Mouse (Mus musculus) midbrain, postnatal 0 days (tissue): ENCODE measurements around the gene Adamts20. TPM values are rescaled to one million over a fixed set of nuclear protein-coding genes. Genes with fewer than 3 reads are reported as not detected.

Experiments used
- ATAC-seq: fragments of 200-750 bp; cut with Nextera tagmentation; 2 replicates; pipeline ENCODE4 v1.8.0; 2017; ENCODE audit warnings: moderate number of reproducible peaks, mild to moderate bottlenecking, moderate TSS enrichment, moderate library complexity; ENCODE audit not compliant: low FRiP score
- DNase-seq: peaks from one replicate; pipeline ENCODE4 v3.0.0-alpha.2; 2015; ENCODE audit warnings: low spot score
- H3K27ac ChIP-seq: fragments of 300-500 bp; sonication (generic); 2 replicates; pipeline ENCODE4 v1.5.1; 2014; ENCODE audit warnings: low read depth, mild to moderate bottlenecking, low read length, mixed read lengths
- H3K27me3 ChIP-seq: fragments of 300-500 bp; sonication (generic); 2 replicates; pipeline ENCODE4 v1.6.1; 2014; ENCODE audit warnings: low read length, control low read depth, mixed read lengths; ENCODE audit not compliant: insufficient read depth
- H3K36me3 ChIP-seq: fragments of 300-500 bp; sonication (generic); 2 replicates; pipeline ENCODE4 v1.6.1; 2014; ENCODE audit warnings: low read length, control low read depth, mixed read lengths; ENCODE audit not compliant: insufficient read depth
- H3K4me1 ChIP-seq: fragments of 300-500 bp; sonication (generic); 2 replicates; pipeline ENCODE4 v1.6.1; 2014; ENCODE audit warnings: mild to moderate bottlenecking, control low read depth, antibody characterized with exemption, low read length, mixed read lengths; ENCODE audit not compliant: insufficient read depth
- H3K4me2 ChIP-seq: fragments of 300-500 bp; sonication (generic); 2 replicates; pipeline ENCODE4 v1.6.1; 2014; ENCODE audit warnings: low read depth, mild to moderate bottlenecking, low read length, mixed read lengths; ENCODE audit not compliant: poor library complexity, severe bottlenecking
- H3K4me3 ChIP-seq: fragments of 300-500 bp; sonication (generic); 2 replicates; pipeline ENCODE4 v1.5.1; 2014; ENCODE audit warnings: low read depth, mild to moderate bottlenecking, low read length, moderate library complexity
- H3K9ac ChIP-seq: fragments of 300-500 bp; sonication (generic); replicated peaks from 2 replicates; pipeline ENCODE4 v1.6.1; 2014; ENCODE audit warnings: mild to moderate bottlenecking, low read length, moderate library complexity, mixed read lengths; ENCODE audit not compliant: poor library complexity, severe bottlenecking
- H3K9me3 ChIP-seq: fragments of 300-500 bp; sonication (generic); 2 replicates; pipeline ENCODE4 v1.6.1; 2016; ENCODE audit warnings: low read length, control low read depth
- CTCF ChIP-seq: IDR thresholded peaks from 2 replicates; pipeline ENCODE4 v1.5.1; 2016; ENCODE audit warnings: antibody characterized with exemption, mild to moderate bottlenecking
- WGBS: fragments of 180-500 bp; shearing (Covaris S2); extraction: QIAGEN DNeasy Blood & Tissue Kit; methylation state at CpG from one replicate; pipeline ENCODE4 v1.1.7; 2014; 5-methylcytosine and 5-hydroxymethylcytosine counted together
- polyA plus RNA-seq: library from polyadenylated mRNA; unstranded; fragments of >200 nt; fragmentation: Nextera tagmentation; extraction: Ambion mirVana; gene quantifications from 2 replicates; pipeline ENCODE4 v1.2.1, GENCODE M21; 2015
- total RNA-seq: library from RNA; depleted of rRNA; stranded (reverse); fragments of >200 nt; gene quantifications from 2 replicates; pipeline ENCODE4 v1.2.3, GENCODE M21; 2014

Gene Adamts20
- total and polyA plus RNA-seq, 2 experiments from 2014 or later: 3.0 to 5.8 TPM

- H3K27me3 ChIP-seq: no peaks in the 10 kb centered on the region
- no peak for ATAC-seq
- 0 out of 2 replicates have a peak, but pooled peaks cover 3% of the 10 kb centered on the region for H3K4me1 ChIP-seq
- no peak overlapping the region for H3K4me2 ChIP-seq
- H3K9ac ChIP-seq: no peak overlapping the region
- H3K9me3 ChIP-seq: no peaks in the 10 kb centered on the region
- no peak for DNase-seq
- WGBS: 80% methylated on average over 5 of the region's 5 CpGs
- H3K36me3 ChIP-seq: no peaks in the 10 kb centered on the region
- no peak for TF ChIP-seq CTCF
- H3K4me3 ChIP-seq: no peak overlapping the region
- H3K27ac ChIP-seq: no peak overlapping the region
These were observed 46.8 kb downstream of the Adamts20 start for GRCm38 (mm10) chr15:94418427-94418826.

GRCm38 (mm10) chr15:94417216-94418155 lies 47.7 kb downstream of the Adamts20 start:
- H3K9me3 ChIP-seq: no peaks in the 10 kb centered on the region
- no peaks in the 10 kb centered on the region for H3K27me3 ChIP-seq
- H3K4me3 ChIP-seq: no peak overlapping the region
- DNase-seq (no peak), ATAC-seq (no peak)
- H3K4me2 ChIP-seq: no peak overlapping the region
- H3K9ac ChIP-seq: no peak overlapping the region
- no peak overlapping the region for H3K27ac ChIP-seq
- no peaks in the 10 kb centered on the region for H3K36me3 ChIP-seq
- H3K4me1 ChIP-seq: 0 out of 2 replicates have a peak, but pooled peaks cover 3% of the 10 kb centered on the region
- WGBS: 73% methylated on average over 18 of the region's 18 CpGs
- TF ChIP-seq CTCF: no peak

- 29% methylated on average over 7 of the region's 7 CpGs for WGBS
- no peak overlapping the region for H3K9ac ChIP-seq
- no peak overlapping the region for H3K4me3 ChIP-seq
- ATAC-seq (no peak; the same call in 1 of the 2 replicates), DNase-seq (peak; percentile 86)
- H3K27ac ChIP-seq: no peak overlapping the region
- peaks cover 9% of the 10 kb centered on the region for H3K27me3 ChIP-seq
- H3K9me3 ChIP-seq: no peaks in the 10 kb centered on the region
- no peaks in the 10 kb centered on the region for H3K36me3 ChIP-seq
- no peak for TF ChIP-seq CTCF
- H3K4me2 ChIP-seq: peak overlapping the region; percentile 26; the same call in 1 of the 2 replicates
- H3K4me1 ChIP-seq: peaks cover 8% of the 10 kb centered on the region; the same call in 1 of the 2 replicates
These were observed 55.4 kb downstream of the Adamts20 start for GRCm38 (mm10) chr15:94409832-94410231.

GRCm38 (mm10) chr15:94406364-94406763 lies 58.9 kb downstream of the Adamts20 start:
- Histone ChIP-seq H3K9me3 (no peaks in the 10 kb centered on the region), H3K4me3 (no peak overlapping the region), H3K27ac (no peak overlapping the region), H3K4me2 (no peak overlapping the region), H3K9ac (no peak overlapping the region), H3K27me3 (peaks cover 9% of the 10 kb centered on the region), H3K36me3 (no peaks in the 10 kb centered on the region), H3K4me1 (peaks cover 15% of the 10 kb centered on the region)
- no peak for TF ChIP-seq CTCF
- DNase-seq: peak; percentile 19
- ATAC-seq: no peak
- WGBS: 23% methylated on average over 2 of the region's 2 CpGs

- Histone ChIP-seq H3K4me3 (peak overlapping the region; percentile 75), H3K4me2 (peak overlapping the region; percentile 99), H3K27me3 (peaks cover 9% of the 10 kb centered on the region), H3K9ac (peak overlapping the region; percentile 65), H3K36me3 (no peaks in the 10 kb centered on the region), H3K27ac (peak overlapping the region; percentile 43), H3K9me3 (no peaks in the 10 kb centered on the region), H3K4me1 (peaks cover 8% of the 10 kb centered on the region; the same call in 1 of the 2 replicates)
- ATAC-seq (peak; percentile 93), DNase-seq (peak; percentile 90)
- peak; percentile 19; the same call in 1 of the 2 replicates for TF ChIP-seq CTCF
- WGBS: under 1% methylated on average over 46 of the region's 65 CpGs
These were observed 61.1 kb downstream of the Adamts20 start for GRCm38 (mm10) chr15:94404071-94404545.
